Mouse (Mus musculus) lung, postnatal 0 days (tissue): ENCODE data around the gene Trim23. TPM values are rescaled to one million over a fixed set of nuclear protein-coding genes. Genes with fewer than 3 reads are reported as not detected.

Experiments used
- ATAC-seq: fragments of 200-750 bp; cut with Nextera tagmentation; 2 replicates; pipeline ENCODE4 v1.8.0; 2017; ENCODE audit warnings: moderate library complexity
- DNase-seq: peaks from one replicate; pipeline ENCODE4 v3.0.0-alpha.2; 2016; ENCODE audit warnings: low spot score
- H3K27ac ChIP-seq: fragments of 300-500 bp; sonication (generic); 2 replicates; pipeline ENCODE4 v1.5.1; 2014; ENCODE audit warnings: antibody characterized with exemption, mild to moderate bottlenecking, low read length, mixed read lengths
- H3K27me3 ChIP-seq: fragments of 300-500 bp; sonication (generic); replicated peaks from 2 replicates; pipeline ENCODE4 v1.6.1; 2014; ENCODE audit warnings: low read length, mixed read lengths; ENCODE audit not compliant: insufficient read depth
- H3K36me3 ChIP-seq: fragments of 300-500 bp; sonication (generic); 2 replicates; pipeline ENCODE4 v1.6.1; 2014; ENCODE audit warnings: low read length, mixed read lengths; ENCODE audit not compliant: insufficient read depth
- H3K4me1 ChIP-seq: fragments of 300-500 bp; sonication (generic); 2 replicates; pipeline ENCODE4 v1.6.1; 2014; ENCODE audit warnings: antibody characterized with exemption, low read depth, low read length, mixed read lengths; ENCODE audit not compliant: insufficient read depth
- H3K4me2 ChIP-seq: fragments of 300-500 bp; sonication (generic); replicated peaks from 2 replicates; pipeline ENCODE4 v1.6.1; 2014; ENCODE audit warnings: low read depth, mild to moderate bottlenecking, low read length, moderate library complexity, mixed read lengths
- H3K4me3 ChIP-seq: fragments of 300-500 bp; sonication (generic); 2 replicates; pipeline ENCODE4 v1.5.1; 2014; ENCODE audit warnings: low read depth, low read length
- H3K9ac ChIP-seq: fragments of 300-500 bp; sonication (generic); replicated peaks from 2 replicates; pipeline ENCODE4 v1.6.1; 2014; ENCODE audit warnings: low read depth, mild to moderate bottlenecking
- H3K9me3 ChIP-seq: fragments of 300-500 bp; sonication (generic); 2 replicates; pipeline ENCODE4 v1.6.1; 2016; ENCODE audit warnings: low read length, mixed read lengths
- CTCF ChIP-seq: IDR thresholded peaks from 2 replicates; pipeline ENCODE4 v1.5.1; 2016; ENCODE audit warnings: antibody characterized with exemption, mild to moderate bottlenecking
- EP300 ChIP-seq: IDR thresholded peaks from 2 replicates; pipeline ENCODE4 v1.6.1; 2016; ENCODE audit warnings: antibody characterized with exemption, mild to moderate bottlenecking, control low read depth
- WGBS: fragments of 180-500 bp; shearing (Covaris S2); extraction: QIAGEN DNeasy Blood & Tissue Kit; methylation state at CpG from one replicate; pipeline ENCODE4 v1.1.7; 2014; 5-methylcytosine and 5-hydroxymethylcytosine counted together
- polyA plus RNA-seq: library from polyadenylated mRNA; unstranded; fragments of >200 nt; fragmentation: Nextera tagmentation; extraction: Ambion mirVana; gene quantifications from 2 replicates; pipeline ENCODE4 v1.2.1, GENCODE M21; 2015

The Trim23 gene
- polyA plus RNA-seq: 11.3 and 12.2 TPM in 2 replicates

GRCm38 (mm10) chr13:104178650-104179121 lies at the start of gene Trim23:
TSS of gene Trim23 (plus strand) at chr13:104178797.
- Histone ChIP-seq H3K27me3 (no peaks in the 10 kb centered on the region), H3K9ac (peak within 1 kb of the TSS; percentile 70), H3K36me3 (no peaks in the 10 kb centered on the region), H3K4me2 (peak within 1 kb of the TSS; percentile 71), H3K4me1 (no peaks in the 10 kb centered on the region), H3K4me3 (peak within 1 kb of the TSS; percentile 73), H3K27ac (peak within 1 kb of the TSS; percentile 84), H3K9me3 (no peaks in the 10 kb centered on the region)
- ATAC-seq: peak; percentile 99
- WGBS: 2% methylated on average over 38 of the region's 38 CpGs
- TF ChIP-seq EP300: no peak
- peak; percentile 55 for TF ChIP-seq CTCF
- DNase-seq: peak; percentile 100

- Histone ChIP-seq H3K27me3 (no peaks in the 10 kb centered on the region), H3K27ac (no peak overlapping the region), H3K4me1 (no peaks in the 10 kb centered on the region), H3K9ac (no peak overlapping the region), H3K4me3 (no peak overlapping the region), H3K4me2 (no peak overlapping the region), H3K36me3 (0 out of 2 replicates have a peak, but pooled peaks cover 4% of the 10 kb centered on the region), H3K9me3 (no peaks in the 10 kb centered on the region)
- WGBS: 82% methylated on average over 2 of the region's 2 CpGs
- TF ChIP-seq EP300 (no peak), CTCF (no peak)
- DNase-seq (no peak), ATAC-seq (no peak)
Observed at GRCm38 (mm10) chr13:104132561-104132960, 46.0 kb upstream of the Trim23 start.

- no peak overlapping the region for H3K4me2 ChIP-seq
- 84% methylated on average over 4 of the region's 4 CpGs for WGBS
- ATAC-seq: no peak
- no peak for DNase-seq
- no peaks in the 10 kb centered on the region for H3K4me1 ChIP-seq
- 0 out of 2 replicates have a peak, but pooled peaks cover 4% of the 10 kb centered on the region for H3K36me3 ChIP-seq
- no peak overlapping the region for H3K4me3 ChIP-seq
- H3K9me3 ChIP-seq: no peaks in the 10 kb centered on the region
- no peak overlapping the region for H3K27ac ChIP-seq
- no peak overlapping the region for H3K9ac ChIP-seq
- no peak for TF ChIP-seq CTCF
- no peak for TF ChIP-seq EP300
- no peaks in the 10 kb centered on the region for H3K27me3 ChIP-seq
Observed at GRCm38 (mm10) chr13:104134510-104135085, 44.0 kb upstream of the Trim23 start.

GRCm38 (mm10) chr13:104139369-104140209 lies 39.0 kb upstream of the Trim23 start:
- no peaks in the 10 kb centered on the region for H3K9me3 ChIP-seq
- H3K36me3 ChIP-seq: peaks cover 19% of the 10 kb centered on the region; the same call in 1 of the 2 replicates
- TF ChIP-seq EP300: no peak
- peak; percentile 89 for TF ChIP-seq CTCF
- H3K4me3 ChIP-seq: no peak overlapping the region
- peak; percentile 63 for ATAC-seq
- H3K4me2 ChIP-seq: peak overlapping the region; percentile 20; the same call in 1 of the 2 replicates
- H3K27me3 ChIP-seq: no peaks in the 10 kb centered on the region
- H3K4me1 ChIP-seq: no peaks in the 10 kb centered on the region
- H3K27ac ChIP-seq: no peak overlapping the region
- peak; percentile 85 for DNase-seq
- no peak overlapping the region for H3K9ac ChIP-seq
- WGBS: 31% methylated on average over 13 of the region's 13 CpGs

GRCm38 (mm10) chr13:104144871-104145270 lies 33.7 kb upstream of the Trim23 start:
- Histone ChIP-seq H3K4me3 (no peak overlapping the region), H3K9me3 (no peaks in the 10 kb centered on the region), H3K27ac (no peak overlapping the region), H3K4me2 (no peak overlapping the region), H3K36me3 (peaks cover 30% of the 10 kb centered on the region; the same call in 1 of the 2 replicates), H3K4me1 (no peaks in the 10 kb centered on the region), H3K9ac (no peak overlapping the region), H3K27me3 (no peaks in the 10 kb centered on the region)
- TF ChIP-seq EP300: no peak
- TF ChIP-seq CTCF: no peak
- DNase-seq (no peak), ATAC-seq (no peak)
- WGBS: 77% methylated on average over 9 of the region's 9 CpGs

GRCm38 (mm10) chr13:104145646-104146045 lies 33.0 kb upstream of the Trim23 start:
- Histone ChIP-seq H3K4me2 (no peak overlapping the region), H3K27me3 (no peaks in the 10 kb centered on the region), H3K4me3 (no peak overlapping the region), H3K36me3 (peaks cover 30% of the 10 kb centered on the region; the same call in 1 of the 2 replicates), H3K9me3 (no peaks in the 10 kb centered on the region), H3K27ac (no peak overlapping the region), H3K4me1 (no peaks in the 10 kb centered on the region), H3K9ac (no peak overlapping the region)
- DNase-seq (no peak), ATAC-seq (no peak)
- WGBS: 90% methylated on average over 3 of the region's 3 CpGs
- no peak for TF ChIP-seq EP300
- TF ChIP-seq CTCF: no peak
